Mouse (Mus musculus) thymus, adult 2 months (tissue): ENCODE results near the gene Cyp1a1.

Source experiments
- CTCF ChIP-seq: fragments of 200-500 bp; IDR thresholded peaks from 2 replicates; pipeline ENCODE4 v1.5.1; 2012; ENCODE audit warnings: mild to moderate bottlenecking, control low read depth, low read length, moderate library complexity, borderline replicate concordance; ENCODE audit not compliant: control insufficient read depth, poor library complexity, insufficient read depth; ENCODE audit errors: extremely low read depth
- POLR2A ChIP-seq: fragments of 200-500 bp; IDR thresholded peaks from 2 replicates; pipeline ENCODE4 v1.6.1; 2012; ENCODE audit warnings: mild to moderate bottlenecking, low read length, control low read depth, moderate library complexity; ENCODE audit not compliant: control insufficient read depth, poor library complexity, insufficient read depth; ENCODE audit errors: extremely low read depth

DNA sequence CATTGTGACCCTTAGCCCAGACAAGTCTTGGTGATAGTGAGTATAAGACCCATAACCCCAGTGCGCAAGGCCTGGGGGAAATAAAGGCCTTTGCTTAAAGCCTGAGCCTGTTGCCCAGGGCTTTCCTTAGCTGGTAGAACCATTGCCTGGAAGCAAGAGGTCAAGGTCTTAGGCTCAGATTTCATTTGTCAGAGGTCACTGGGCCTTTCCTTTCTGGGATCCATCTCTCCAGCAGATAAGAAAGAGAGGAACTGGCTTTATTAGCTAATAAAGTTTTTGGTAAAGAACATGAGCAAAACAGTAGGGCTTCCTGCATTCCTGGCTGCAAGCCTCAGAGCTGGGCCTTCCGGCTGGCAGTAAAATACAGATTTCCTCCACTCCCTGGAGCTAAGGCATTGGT, 6.4 kb downstream of the Cyp1a1 start:
- TF ChIP-seq CTCF (no peak), POLR2A (no peak)
